Mouse (Mus musculus) embryonic fibroblast, embryonic 13.5 days (primary cell): ENCODE measurements around the gene Prelp. TPM values are rescaled to one million over a fixed set of nuclear protein-coding genes. Genes with fewer than 3 reads are reported as not detected.
"Not testable (repeated sequence)": the region's sequence is repeated elsewhere in the genome, so short reads cannot be mapped to it uniquely, and the experiment has no call there.

Experiments used
- H3K27ac ChIP-seq: 2 replicates; pipeline ENCODE4 v1.5.1; 2012; ENCODE audit warnings: low read length, control low read depth, inconsistent platforms; ENCODE audit not compliant: insufficient read depth
- H3K4me1 ChIP-seq: 2 replicates; pipeline ENCODE4 v1.6.1; 2011; ENCODE audit warnings: low read length; ENCODE audit not compliant: control insufficient read depth, insufficient read depth
- H3K4me3 ChIP-seq: 2 replicates; pipeline ENCODE4 v1.5.1; 2011; ENCODE audit warnings: mild to moderate bottlenecking, control low read depth, low read length; ENCODE audit not compliant: insufficient read depth
- CTCF ChIP-seq: IDR thresholded peaks from 2 replicates; pipeline ENCODE4 v1.5.1; 2011; ENCODE audit warnings: mild to moderate bottlenecking, control low read depth, low read length, moderate library complexity, borderline replicate concordance; ENCODE audit not compliant: insufficient read depth
- POLR2A ChIP-seq: IDR thresholded peaks from 2 replicates; pipeline ENCODE4 v1.6.1; 2011; ENCODE audit warnings: low read depth, mild to moderate bottlenecking, control low read depth, low read length, moderate library complexity
- polyA plus RNA-seq: library from polyadenylated mRNA; stranded (reverse); fragments of >200 nt; gene quantifications from 2 replicates; pipeline ENCODE4 v1.2.4, GENCODE M21; 2011; ENCODE audit warnings: low read depth; ENCODE audit not compliant: missing spikeins, insufficient read length

Prelp gene
- 28.4 and 42.1 TPM in 2 replicates for polyA plus RNA-seq

DNA sequence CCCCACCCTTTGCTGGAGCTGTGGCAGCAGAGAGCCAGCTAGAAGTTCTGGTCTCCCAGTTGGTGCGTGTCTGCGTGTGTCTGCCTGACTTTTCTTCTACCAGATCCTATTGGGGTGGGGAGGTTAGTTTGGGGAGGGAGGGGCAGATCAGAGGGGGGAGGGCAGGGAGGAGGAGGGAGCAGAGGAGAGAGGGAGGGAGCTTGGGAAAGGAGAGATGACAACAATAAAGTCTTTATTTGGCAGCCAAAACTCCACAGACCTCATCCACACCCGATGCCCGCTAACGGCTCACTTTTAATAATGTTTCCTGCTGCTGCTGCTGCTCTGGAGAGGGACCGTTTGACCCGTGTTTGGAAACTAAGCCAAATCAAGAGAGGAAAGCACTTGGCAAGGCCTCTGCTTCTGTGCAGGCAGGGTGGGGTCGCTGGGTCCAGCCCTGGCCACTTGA is at the start of gene Prelp:
TSS of gene Prelp (minus strand) at position 111 of the 448 bp plus-strand sequence.
- Histone ChIP-seq H3K27ac (peak within 1 kb of the TSS; percentile 29; the same call in 1 of the 2 replicates), H3K4me3 (no peak within 1 kb of the TSS), H3K4me1 (peaks cover 6% of the 10 kb centered on the region; the same call in 1 of the 2 replicates)
- TF ChIP-seq POLR2A (0 out of 2 replicates have a peak, but pooled peaks have one; percentile 26), CTCF (no peak)

DNA sequence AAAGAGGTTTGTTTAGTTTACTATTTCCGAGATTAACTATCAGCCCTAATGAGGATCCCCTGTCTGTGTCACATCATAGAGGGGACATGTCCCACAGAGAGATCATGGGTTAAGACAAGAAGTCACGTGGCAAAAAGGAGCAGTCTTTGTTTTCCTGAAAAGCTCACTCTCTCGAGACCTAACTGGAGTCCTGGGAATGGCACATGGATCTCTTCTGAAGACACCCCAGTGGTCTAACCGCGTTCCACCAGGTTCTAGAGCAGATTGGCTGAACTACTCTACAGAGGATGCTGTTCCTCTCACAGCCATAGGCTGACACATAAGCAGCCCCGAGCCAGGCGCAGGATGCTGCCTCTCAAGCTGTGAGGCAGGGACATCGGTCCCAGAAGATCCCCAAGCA is 48.2 kb upstream of the Prelp start:
- Histone ChIP-seq H3K4me3 (no peak overlapping the region), H3K27ac (0 out of 2 replicates have a peak overlapping the region, but pooled peaks have one; percentile 4), H3K4me1 (peaks cover 2% of the 10 kb centered on the region; the same call in 1 of the 2 replicates)
- TF ChIP-seq CTCF (no peak), POLR2A (no peak)

DNA sequence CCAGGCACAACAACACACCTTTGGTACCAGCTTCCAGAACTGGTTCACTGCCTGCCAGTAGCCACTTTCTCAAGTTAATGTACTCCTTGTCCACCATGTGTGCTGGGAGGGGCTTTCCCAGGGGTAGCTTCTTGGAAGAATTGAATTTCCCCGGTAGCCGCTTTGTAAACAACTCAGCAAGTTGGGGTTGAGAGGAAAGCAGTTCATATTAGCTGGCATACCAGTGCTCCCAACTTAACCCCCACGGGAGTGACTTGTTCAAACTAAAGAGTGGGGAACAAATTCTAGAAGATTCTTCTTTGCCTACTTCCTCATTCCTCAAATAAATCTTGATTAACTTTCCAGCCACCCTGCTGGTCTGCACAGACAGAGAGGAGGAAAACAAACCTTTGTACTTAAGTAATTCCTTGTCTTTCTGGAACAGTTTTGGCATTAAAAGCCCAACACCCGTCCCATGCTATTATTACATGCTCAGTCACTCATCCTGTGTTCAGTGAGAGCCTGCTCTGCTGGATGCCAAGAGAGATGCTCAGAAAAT is 47.6 kb upstream of the Prelp start:
- Histone ChIP-seq H3K4me3 (no peak overlapping the region), H3K27ac (peak overlapping the region; percentile 4; the same call in 1 of the 2 replicates), H3K4me1 (peaks cover 2% of the 10 kb centered on the region; the same call in 1 of the 2 replicates)
- TF ChIP-seq CTCF = no peak
- no peak for TF ChIP-seq POLR2A

DNA sequence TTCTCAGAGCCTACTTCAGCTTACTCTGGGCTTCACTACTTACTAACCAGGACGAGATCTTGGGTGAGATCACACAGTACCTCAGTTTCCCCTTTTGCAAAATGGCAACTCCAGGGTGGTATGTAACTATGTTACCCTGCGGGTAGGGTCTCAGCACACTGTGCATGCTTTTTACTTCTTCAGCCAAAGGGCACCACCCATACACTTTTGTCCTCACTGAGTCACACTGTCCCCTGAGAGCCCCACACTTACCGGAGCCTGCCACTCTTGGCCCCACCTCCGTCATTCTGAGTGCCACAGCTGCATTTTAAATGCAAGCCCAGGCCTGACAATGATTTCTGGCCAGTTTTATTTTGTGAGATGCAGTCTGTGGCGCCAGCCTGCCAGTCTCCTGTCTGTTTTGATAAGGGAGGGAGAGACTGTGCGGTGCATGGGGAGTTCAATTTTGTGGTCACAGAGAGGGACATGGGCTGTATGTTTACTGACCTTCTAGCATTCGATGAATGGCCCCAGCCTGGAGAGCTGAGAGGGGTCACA is 46.3 kb upstream of the Prelp start:
- Histone ChIP-seq H3K4me1 (peaks cover 2% of the 10 kb centered on the region; the same call in 1 of the 2 replicates), H3K27ac (no peak overlapping the region), H3K4me3 (no peak overlapping the region)
- TF ChIP-seq POLR2A = no peak
- TF ChIP-seq CTCF = no peak

DNA sequence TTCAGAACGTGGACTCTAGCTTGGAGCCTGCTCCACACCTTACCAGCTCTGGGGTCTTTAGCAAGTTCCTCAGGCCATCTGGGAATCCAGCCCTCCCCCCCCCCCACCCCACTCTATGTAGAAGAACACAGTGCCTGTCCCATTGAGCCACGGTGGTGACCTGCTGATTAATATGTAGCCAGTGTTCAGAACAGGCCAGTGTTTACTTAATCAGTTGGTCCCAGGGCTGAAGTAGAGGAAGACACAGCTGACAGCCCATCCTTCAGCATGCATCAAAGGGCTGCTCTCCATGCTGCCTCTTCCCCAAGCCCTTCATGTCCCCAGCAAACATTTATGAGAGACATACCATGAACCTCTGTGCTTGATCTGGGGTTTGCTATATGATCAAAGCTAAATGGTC is 44.8 kb upstream of the Prelp start:
- Histone ChIP-seq H3K27ac (no peak overlapping the region), H3K4me3 (no peak overlapping the region), H3K4me1 (peaks cover 6% of the 10 kb centered on the region; the same call in 1 of the 2 replicates)
- TF ChIP-seq POLR2A (no peak), CTCF (no peak)

DNA sequence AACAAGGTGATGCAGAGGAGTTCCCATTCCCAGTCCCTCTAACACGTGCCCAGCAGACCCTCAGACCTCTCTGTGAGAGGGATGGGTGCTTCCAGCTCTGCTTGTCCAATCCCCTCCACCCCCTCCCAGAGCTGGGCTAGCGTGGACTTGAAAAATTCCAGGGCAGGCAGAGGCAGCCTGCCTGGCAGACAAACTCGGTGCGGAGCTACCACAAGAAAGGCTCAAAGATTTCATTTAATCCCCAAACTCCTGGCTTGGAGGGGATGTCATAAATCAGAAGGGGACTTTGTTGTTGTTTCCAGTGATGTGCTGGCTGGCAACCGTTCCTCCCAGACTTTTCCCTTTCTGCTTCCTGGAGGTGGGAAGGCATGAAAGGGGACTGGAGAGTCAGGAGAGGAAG is 44.1 kb upstream of the Prelp start:
- TF ChIP-seq POLR2A (no peak), CTCF (no peak)
- H3K27ac ChIP-seq = peak overlapping the region; percentile 23; the same call in 1 of the 2 replicates
- H3K4me1 ChIP-seq = peaks cover 8% of the 10 kb centered on the region

DNA sequence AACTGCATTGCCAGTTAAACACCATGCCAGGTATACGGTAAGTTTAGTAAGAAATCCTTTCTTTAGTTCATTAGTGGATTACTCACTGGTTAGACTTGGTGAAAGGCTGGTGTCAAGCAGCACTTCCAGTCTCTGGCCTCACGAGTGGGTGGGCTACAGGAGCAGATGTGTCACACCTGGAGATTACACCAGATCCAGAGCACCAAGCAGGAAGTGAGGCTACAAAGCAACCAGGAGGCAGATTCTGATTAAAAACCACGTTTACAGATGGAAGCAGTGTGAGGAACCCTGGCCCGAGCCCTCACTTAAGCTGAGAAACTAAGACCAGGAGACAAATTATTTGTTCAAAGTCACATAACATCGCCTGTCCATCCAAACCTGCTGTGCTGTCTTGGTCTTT is 43.5 kb upstream of the Prelp start:
- Histone ChIP-seq H3K27ac (peak overlapping the region; percentile 23; the same call in 1 of the 2 replicates), H3K4me3 (no peak overlapping the region), H3K4me1 (peaks cover 8% of the 10 kb centered on the region)
- TF ChIP-seq CTCF = no peak
- no peak for TF ChIP-seq POLR2A

More for the DNA sequence above, 44.1 kb upstream of the Prelp start:
- H3K4me3 ChIP-seq = no peak overlapping the region

DNA sequence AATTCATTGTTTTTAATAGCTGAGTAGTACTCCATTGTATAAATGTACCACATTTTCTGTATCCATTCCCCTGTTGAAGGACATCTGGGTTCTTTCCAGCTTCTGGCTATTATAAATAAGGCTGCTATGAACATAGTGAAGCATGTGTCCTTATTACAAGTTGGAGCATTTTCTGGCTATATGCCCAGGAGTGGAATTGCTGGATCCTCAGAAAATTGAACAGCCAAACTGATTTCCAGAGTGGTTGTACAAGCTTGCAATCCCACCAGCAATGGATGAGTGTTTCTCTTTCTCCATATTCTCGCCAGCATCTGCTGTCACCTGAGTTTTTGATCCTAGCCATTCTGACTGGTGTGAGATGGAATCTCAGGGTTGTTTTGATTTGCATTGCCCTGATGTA is 42.4 kb upstream of the Prelp start:
- H3K4me3 ChIP-seq, H3K27ac ChIP-seq, H3K4me1 ChIP-seq: not testable (repeated sequence)

DNA sequence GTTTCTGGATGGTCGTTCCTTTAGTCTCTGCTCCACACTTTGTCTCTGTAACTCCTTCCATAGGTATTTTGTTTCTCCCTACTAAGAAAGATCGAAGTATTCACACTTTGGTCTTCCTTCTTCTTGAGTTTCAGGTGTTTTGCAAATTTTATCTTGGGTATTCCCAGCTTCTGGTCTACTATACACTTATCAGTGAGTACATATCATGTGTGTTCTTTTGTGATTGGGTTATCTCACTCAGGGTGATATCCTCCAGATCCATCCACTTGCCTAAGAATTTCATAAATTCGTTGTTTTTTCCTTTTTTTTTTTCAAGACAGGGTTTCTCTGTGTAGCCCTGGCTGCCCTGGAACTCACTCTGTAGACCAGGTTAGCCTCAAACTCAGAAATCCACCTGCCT is 41.9 kb upstream of the Prelp start:
- not testable (repeated sequence) for H3K27ac ChIP-seq, H3K4me1 ChIP-seq, H3K4me3 ChIP-seq

DNA sequence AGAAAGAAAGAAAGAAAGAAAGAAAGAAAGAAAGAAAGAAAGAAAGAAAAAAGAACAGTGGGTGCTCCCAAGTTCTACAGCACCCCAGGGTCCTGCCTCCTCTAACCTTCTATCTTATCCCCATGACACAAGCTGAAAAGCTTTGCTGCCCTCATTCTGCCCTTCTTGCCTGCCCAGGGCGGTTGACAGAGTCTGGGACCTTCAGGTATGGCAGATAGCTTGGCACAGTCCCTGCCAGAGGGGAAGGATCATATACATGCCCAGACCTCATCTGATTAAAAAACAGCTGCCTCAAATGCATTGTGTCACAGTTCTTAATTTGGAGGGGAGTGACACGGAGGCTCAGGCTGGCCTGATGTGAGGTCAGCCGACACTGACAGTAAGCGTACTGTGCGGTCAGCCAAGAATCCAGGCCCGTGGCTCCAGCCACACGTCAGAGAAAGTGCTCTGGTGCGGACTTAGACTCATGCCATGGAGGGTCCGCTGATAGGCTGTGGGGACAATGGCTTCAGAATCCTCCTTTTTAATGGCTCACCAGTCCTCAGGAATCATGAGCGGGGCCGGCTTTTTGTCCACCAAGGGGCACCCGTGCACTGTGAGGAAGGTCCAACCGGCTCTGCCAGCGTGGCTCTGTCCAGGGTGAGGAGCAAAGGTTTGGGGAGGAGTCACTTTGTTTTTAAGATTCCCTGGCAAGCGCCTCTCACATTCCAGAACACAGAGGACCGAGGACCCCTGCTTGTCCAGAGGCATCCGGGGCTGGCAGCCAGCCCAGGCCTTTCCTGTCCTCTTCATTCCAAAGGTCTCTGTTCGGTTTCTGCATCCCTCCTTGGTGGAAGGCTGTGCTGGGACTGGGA is 40.3 kb upstream of the Prelp start:
- TF ChIP-seq POLR2A (no peak), CTCF (peak; percentile 68; the same call in 1 of the 2 replicates)
- Histone ChIP-seq H3K4me1 (peaks cover 10% of the 10 kb centered on the region), H3K27ac (peak overlapping the region; percentile 12), H3K4me3 (no peak overlapping the region)
